Mouse (Mus musculus): ENCODE results near the gene Ankrd52.

The Ankrd52 gene

GRCm38 (mm10) chr10:128369599-128369998 lies 7.3 kb upstream of the Ankrd52 start:
- DNase-seq (ENCODE audit: low spot score): no peak

- no peak for DNase-seq (ENCODE audit: low spot score)
Measured at GRCm38 (mm10) chr10:128370021-128370420, 6.9 kb upstream of the Ankrd52 start.

- no peak for DNase-seq (ENCODE audit: low spot score)
Measured at GRCm38 (mm10) chr10:128370601-128371000, 6.3 kb upstream of the Ankrd52 start.

GRCm38 (mm10) chr10:128372142-128372541 lies 4.8 kb upstream of the Ankrd52 start:
- DNase-seq (ENCODE audit: low spot score): no peak

GRCm38 (mm10) chr10:128372989-128373748 lies 3.7 kb upstream of the Ankrd52 start:
- DNase-seq (ENCODE audit: low spot score): no peak

GRCm38 (mm10) chr10:128374393-128374792 lies 2.5 kb upstream of the Ankrd52 start:
- DNase-seq (ENCODE audit: low spot score): no peak

- no peak for DNase-seq (ENCODE audit: low spot score)
Measured at GRCm38 (mm10) chr10:128376099-128376454, 838 bp upstream of the Ankrd52 start.

- no peak for DNase-seq (ENCODE audit: low spot score)
Measured at GRCm38 (mm10) chr10:128377222-128377939, 466 bp downstream of the Ankrd52 start.

GRCm38 (mm10) chr10:128377940-128378448 lies 1.1 kb downstream of the Ankrd52 start:
- DNase-seq (ENCODE audit: low spot score): no peak

GRCm38 (mm10) chr10:128378462-128378861 lies 1.5 kb downstream of the Ankrd52 start:
- no peak for DNase-seq (ENCODE audit: low spot score)

- DNase-seq (ENCODE audit: low spot score): no peak
Measured at GRCm38 (mm10) chr10:128379260-128379659, 2.3 kb downstream of the Ankrd52 start.

- DNase-seq (ENCODE audit: low spot score): no peak
Measured at GRCm38 (mm10) chr10:128380565-128380964, 3.6 kb downstream of the Ankrd52 start.

- DNase-seq (ENCODE audit: low spot score): no peak
Measured at GRCm38 (mm10) chr10:128382482-128382881, 5.6 kb downstream of the Ankrd52 start.

- no peak for DNase-seq (ENCODE audit: low spot score)
Measured at GRCm38 (mm10) chr10:128385902-128386301, 9.0 kb downstream of the Ankrd52 start.

- DNase-seq (ENCODE audit: low spot score): no peak
Measured at GRCm38 (mm10) chr10:128388941-128389340, 12.0 kb downstream of the Ankrd52 start.

GRCm38 (mm10) chr10:128389570-128389969 lies 12.7 kb downstream of the Ankrd52 start:
- no peak for DNase-seq (ENCODE audit: low spot score)

- no peak for DNase-seq (ENCODE audit: low spot score)
Measured at GRCm38 (mm10) chr10:128390366-128390765, 13.5 kb downstream of the Ankrd52 start.

- DNase-seq (ENCODE audit: low spot score): no peak
Measured at GRCm38 (mm10) chr10:128391850-128392249, 14.9 kb downstream of the Ankrd52 start.

GRCm38 (mm10) chr10:128396017-128396673 lies 19.2 kb downstream of the Ankrd52 start:
- DNase-seq (ENCODE audit: low spot score): no peak

- no peak for DNase-seq (ENCODE audit: low spot score)
Measured at GRCm38 (mm10) chr10:128396716-128397264, 19.9 kb downstream of the Ankrd52 start.

- no peak for DNase-seq (ENCODE audit: low spot score)
Measured at GRCm38 (mm10) chr10:128397466-128397865, 20.6 kb downstream of the Ankrd52 start.

- DNase-seq (ENCODE audit: low spot score): no peak
Measured at GRCm38 (mm10) chr10:128400338-128400737, 23.4 kb downstream of the Ankrd52 start.
